Comparison of ENCODE assay signal across 20 mouse cellular contexts in the genomic region with DNA sequence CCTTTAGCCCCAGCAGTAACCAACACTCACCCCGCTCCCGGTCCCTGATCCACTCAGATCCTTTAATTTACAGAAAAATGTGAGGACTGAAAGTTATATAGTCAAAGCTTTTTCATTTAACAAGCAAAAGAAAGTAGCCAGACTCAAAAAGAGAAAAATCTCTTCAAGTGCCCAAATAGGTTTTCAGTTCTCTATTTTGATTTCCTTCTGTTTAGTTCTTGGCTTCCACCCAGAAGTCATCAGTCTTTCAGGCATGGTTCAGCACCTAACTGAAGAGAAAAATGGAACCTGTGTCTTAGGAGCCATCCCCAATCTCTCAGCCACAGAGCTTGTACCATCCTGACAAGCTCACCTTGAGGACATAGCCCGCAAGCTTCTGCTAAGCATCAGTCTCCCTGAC.
"Had no signal": no experiment of that assay in that cellular context is flagged by ENCODE, and none has a peak within 500 bp of the region (broad histone marks: within the 10 kb centered on the region; RNA-seq: fewer than 3 reads in every experiment).

No protein-coding gene starts in this region.

- H3K27ac ChIP-seq: limb, embryonic 12.5 days; limb, embryonic 15.5 days; liver, embryonic 14.5 days; macrophage; neural tube, embryonic 13.5 days had no signal

- H3K9me3 ChIP-seq: limb, embryonic 15.5 days; neural tube, embryonic 13.5 days had no signal

- H3K4me2 ChIP-seq: limb, embryonic 12.5 days; limb, embryonic 15.5 days; liver, embryonic 11.5 days; lung, embryonic 14.5 days; midbrain, embryonic 11.5 days; neural tube, embryonic 13.5 days had no signal

- H3K27me3 ChIP-seq: limb, embryonic 12.5 days; limb, embryonic 15.5 days; neural tube, embryonic 13.5 days had no signal

- DNase-seq: kidney, adult 9 months; kidney, postnatal 14 days; kidney, postnatal 4 days; left cerebral cortex, postnatal 4 days; liver, postnatal 0 days; lung, embryonic 14.5 days; midbrain, embryonic 14.5 days; right cerebral cortex, adult 18-20 months; right cerebral cortex, postnatal 14 days; spleen, adult 18-20 months; thymus, adult 18-20 months; thymus, postnatal 36 days had no signal

- H3K9ac ChIP-seq: limb, embryonic 12.5 days; limb, embryonic 15.5 days; liver, embryonic 14.5 days; liver, postnatal 0 days; lung, embryonic 14.5 days; neural tube, embryonic 13.5 days had no signal

- H3K36me3 ChIP-seq: limb, embryonic 12.5 days; limb, embryonic 15.5 days; neural tube, embryonic 13.5 days had no signal

- ATAC-seq: liver, postnatal 0 days; lung, postnatal 0 days had no signal

- H3K4me3 ChIP-seq: limb, embryonic 12.5 days; limb, embryonic 15.5 days; neural tube, embryonic 13.5 days had no signal
